Mouse (Mus musculus): ENCODE measurements around the gene Chst8.
A peak's percentile ranks its signal among the peaks of the same experiment; 100 is the strongest.

DNA sequence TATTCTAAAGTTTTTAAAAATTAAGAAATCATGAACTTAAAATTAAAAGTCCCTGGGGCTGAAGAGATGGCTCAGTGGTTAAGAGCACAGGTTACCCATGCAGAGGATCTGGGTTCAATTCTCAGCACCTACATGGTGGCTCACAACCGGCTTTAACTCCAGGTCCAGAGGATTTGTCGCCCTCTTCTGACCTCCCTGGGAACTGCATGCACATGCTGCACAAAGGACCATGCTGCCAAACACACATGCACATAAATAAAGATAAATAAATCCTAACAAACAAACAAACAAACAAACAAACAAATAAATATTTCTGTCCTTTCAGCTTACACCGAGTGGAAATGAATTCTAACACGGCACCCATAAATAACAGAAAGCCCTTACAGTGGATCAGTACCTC is 55.0 kb downstream of the Chst8 start:
- TF ChIP-seq EP300 (IDR thresholded peaks at IDR 0.05; ENCODE audit: low read depth): no peak
- peak; percentile 33; the same call in 1 of the 2 replicates for TF ChIP-seq CTCF (IDR thresholded peaks at IDR 0.05; ENCODE audit: low read depth)

Measured in liver, postnatal 0 days (tissue).